Mouse (Mus musculus) urinary bladder, postnatal 36 days (tissue): ENCODE measurements around the gene Nkpd1.
A peak's percentile ranks its signal among the peaks of the same experiment; 100 is the strongest.

Source experiments
- DNase-seq, 2 experiments: peaks; one replicate each; pipeline ENCODE4 v3.0.0; 2022; ENCODE audit warnings: low spot score in 2 of 2, mixed read lengths in 1 of 2

The Nkpd1 gene

DNA sequence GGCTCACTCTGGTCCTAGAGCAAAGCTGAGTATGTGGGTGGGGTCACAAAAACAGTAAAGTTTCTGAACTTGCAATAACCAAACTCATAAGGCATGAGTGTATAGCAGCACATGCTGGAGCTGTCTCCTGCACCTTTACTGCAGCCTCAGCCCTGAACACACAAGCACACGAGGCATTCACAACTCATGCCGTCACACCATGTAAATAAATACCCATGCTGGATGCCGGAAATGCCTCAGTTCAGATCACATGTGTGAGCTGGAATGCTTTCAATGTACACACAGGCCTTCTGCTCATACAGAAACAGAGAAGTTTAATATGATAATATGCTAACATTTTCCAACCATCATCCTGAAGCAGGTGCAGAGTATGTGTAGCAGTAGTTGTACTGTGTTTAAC lies 28.4 kb downstream of the Nkpd1 start:
- no peak for DNase-seq

DNA sequence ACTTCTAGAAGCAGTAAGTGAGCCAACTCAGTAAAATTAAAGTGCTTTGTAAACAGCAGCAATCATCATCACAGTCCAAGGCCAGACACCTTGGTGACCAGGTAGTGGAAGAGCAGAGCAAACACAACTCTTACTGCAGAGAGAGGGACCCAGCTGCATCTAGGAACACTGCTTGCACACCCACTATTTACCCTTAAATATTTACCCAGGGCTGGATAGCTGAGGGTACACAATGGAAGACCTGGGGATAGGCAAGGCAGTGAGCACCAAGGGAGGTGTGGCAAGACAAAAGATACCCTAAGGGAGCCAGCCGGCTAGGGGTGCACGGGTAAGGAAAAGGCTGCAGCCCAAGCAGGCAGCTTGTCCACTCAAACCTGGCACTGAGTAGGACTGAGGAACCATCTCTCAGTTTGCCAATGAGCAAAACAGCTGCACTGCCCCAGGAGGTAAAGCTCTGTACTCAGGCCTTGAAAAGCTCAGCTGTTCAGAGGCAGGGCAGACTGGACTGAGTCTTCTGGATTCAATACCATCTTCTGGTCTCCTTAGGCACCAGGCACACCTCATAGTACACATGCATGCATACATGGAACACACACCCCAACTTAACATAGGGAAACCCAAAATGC lies 29.8 kb downstream of the Nkpd1 start:
- DNase-seq, result no peak

DNA sequence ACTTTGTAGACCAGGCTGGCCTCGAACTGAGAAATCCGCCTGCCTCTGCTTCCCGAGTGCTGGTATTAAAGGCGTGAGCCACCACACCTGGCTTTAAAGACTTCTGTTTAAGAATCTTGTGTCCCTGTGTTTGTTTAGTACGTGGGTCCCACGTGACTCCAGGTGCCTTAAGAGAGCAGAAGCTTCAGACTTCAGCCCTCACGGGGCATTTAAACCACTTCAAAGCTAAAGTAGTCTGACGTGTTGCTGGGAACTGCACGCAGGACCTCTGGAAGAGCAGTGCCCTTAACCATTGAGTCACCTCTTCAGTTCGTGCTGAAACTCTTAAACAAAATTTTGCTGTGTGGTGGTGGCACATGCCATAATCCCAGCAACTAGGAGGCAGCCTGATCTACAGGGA lies 31.8 kb downstream of the Nkpd1 start:
- DNase-seq, result no peak

DNA sequence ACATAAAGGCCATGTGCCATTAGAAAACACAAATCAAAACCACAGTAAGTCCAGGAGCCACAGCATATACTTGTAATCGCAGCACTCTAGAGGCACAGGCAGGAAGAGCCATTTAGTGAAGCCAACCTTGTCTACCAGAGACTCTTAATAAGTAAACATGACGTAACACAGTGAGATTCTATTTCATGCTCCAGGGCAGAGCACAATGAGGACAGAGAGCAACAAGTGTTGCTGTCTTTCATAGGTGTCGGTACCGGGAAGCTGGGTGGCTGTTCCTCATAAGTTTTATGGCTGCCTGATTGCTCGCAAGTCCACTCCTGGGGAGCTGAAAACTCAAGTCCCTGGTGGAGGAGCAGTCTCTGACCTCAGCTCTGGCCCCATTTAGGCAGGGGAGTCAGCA lies 34.0 kb downstream of the Nkpd1 start:
- DNase-seq, result no peak

DNA sequence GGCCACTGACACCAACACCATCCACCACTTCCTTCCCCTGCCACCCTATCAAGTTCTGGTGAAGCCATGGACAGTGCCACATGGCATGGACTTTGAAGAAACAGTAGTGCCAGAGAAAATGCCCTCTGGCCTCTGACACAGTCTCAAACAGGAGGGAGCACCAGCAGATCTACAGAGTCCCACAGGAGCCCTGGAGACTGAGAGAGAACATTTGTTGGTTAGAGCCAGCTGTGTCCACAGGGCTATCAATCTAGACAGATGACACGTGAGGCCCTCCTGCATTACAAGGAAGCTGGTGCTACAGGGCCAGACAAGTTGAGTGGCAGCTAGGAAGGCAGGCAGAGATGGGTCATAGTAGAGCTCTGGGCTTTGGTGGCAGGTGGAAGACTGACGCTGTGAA lies 34.8 kb downstream of the Nkpd1 start:
- DNase-seq, result no peak

DNA sequence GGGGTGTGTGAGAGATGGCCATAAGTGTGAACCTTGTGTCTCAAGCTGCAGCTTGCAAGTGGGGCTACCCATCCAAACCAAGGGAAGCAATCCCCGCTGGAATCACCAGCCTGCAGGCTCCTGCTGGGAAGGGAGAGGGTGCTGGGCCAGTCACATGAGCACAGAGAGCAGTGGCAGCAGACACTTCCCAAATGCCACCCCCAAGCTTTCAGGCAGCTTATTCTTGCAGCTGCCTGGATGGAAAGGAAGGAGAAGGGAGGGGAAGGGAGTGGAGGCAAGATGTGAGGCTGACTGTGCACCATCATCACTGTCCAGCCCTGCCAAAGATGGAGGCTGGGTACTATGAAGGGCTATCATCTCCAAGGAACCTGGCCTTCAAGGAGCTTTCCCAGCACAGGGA lies 36.5 kb downstream of the Nkpd1 start:
- no peak for DNase-seq

DNA sequence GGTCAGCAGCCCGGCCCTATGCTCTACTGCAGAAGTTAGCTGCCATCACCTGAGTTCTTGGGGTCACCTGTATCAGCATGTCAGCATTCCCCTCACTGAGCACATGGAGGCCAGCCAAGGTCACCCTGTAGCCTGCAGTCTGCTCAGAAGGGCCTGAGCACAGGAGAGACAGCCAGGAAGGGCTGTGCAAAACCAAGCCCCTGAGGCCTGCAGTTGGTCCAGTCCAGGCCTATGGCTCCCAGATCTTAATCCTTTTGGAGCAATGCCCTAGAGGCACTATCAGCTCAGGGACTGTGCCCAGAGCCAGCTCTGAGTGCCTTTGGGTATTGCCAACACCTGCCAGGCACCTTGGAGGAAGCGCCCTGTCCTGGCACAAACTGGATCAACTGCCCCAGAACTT lies 39.4 kb downstream of the Nkpd1 start:
- DNase-seq, result no peak

DNA sequence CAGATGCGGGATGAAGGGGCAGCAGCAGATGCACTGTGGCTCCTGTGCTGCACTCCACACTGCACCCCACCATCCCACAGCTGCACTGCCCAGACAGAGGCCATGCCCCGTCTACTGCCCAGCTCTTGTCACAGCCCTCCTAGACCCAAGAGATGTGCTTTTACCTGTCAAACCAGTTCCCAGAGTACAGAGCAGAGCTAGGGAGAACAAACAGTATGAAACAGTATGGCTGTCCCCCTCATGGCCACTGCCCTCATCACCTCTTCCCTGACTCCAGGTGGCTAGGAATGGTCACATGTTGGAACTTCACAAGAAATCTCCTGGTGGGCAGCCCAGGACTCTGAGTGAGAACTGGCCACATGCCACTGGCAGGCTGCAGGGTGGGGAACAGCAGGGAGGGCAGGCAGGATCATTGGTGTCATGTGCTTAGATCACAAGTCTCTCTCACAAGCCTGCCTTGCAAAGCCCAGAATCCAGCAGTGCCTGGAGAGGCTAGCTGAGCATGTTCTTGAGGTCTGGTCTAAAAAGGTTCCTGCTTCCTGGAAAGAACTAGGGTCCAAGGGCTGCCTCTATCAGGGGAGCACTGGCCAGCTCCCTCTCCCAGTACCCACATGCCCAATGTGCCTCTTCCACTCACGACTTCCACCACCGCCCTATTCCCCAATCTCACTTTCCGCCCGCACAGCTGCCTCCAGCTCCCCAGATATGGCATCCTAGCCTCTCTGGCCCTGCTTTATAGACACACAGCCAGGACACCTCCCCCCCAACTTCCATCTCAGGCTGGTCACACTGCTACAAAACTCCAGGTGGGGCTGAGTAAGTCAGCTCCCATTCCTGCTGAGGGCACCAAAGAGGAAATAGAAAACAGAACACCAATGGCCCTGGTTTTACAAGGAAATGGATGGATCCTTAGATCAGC lies 40.6 kb downstream of the Nkpd1 start:
- no peak for DNase-seq

DNA sequence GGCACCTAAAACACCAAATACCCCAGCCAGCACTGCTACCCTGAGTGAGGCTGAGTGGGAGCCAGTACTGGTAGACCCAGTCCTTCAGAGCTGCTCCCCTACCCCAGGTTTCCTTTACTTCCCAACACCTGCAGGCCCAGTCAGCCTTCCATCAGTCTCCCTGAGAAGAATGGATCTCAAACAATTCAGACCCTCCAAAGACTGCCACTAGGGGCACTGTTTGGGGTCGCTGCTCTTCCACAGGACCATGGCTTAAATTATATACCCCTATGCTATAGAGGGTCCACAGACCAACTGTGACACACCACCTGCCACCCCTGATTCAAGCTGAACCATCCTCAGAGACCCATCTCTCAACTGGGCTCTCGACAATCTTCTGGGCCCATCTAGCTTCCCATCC lies 41.3 kb downstream of the Nkpd1 start:
- DNase-seq, result no peak

DNA sequence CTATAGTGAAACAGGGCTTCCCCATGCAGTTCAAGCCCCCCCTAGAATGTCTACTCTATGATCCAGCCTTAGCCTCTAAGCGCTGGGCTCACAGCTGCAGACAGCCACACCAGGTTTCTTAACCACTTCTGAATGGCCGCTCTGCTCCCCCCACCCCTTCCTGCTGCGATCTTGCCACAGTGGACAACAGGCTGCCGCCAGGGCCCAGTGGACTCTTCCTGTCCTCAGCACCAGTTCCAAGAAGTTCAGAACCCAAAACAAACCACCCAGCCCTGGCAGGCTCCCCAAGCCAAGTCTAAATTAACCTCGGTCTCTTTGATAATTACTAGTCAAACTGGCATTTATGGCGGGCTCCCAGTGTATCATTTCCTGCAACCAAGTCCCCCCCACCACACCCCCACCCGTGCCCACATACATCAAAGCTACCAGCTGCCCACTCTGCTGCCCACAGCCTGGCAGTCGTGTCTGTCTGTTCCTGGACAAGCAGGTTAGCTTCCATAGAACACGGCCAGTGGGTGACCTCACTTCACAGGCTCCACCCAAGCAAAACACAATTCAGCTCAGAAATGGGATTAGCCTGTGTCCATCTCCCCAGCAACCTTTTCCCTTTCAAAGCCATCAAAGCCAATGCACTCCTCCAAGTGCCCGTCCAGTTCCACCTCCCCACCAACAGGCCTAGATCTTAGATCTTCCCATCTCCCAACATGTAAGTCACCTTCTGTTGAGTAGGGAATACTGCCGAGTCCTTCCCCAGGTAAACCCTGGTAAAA lies 43.0 kb downstream of the Nkpd1 start:
- DNase-seq, result no peak

DNA sequence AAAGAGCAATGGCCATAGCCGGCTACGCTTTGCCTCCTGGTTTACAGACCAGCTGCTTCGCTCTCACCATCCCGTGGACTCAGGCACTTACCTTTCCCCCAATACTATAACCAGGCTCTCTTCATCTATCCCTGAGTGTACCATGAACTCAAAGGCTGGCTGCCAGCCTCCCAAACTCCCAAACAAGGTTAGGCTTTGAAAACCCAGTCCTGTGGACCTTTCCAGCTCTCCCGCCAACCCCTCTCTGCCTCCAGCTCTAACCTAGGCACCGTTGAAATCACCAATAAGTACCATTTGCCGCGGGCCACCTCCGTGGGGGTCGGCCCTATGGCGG lies 43.8 kb downstream of the Nkpd1 start:
- DNase-seq, result no peak

DNA sequence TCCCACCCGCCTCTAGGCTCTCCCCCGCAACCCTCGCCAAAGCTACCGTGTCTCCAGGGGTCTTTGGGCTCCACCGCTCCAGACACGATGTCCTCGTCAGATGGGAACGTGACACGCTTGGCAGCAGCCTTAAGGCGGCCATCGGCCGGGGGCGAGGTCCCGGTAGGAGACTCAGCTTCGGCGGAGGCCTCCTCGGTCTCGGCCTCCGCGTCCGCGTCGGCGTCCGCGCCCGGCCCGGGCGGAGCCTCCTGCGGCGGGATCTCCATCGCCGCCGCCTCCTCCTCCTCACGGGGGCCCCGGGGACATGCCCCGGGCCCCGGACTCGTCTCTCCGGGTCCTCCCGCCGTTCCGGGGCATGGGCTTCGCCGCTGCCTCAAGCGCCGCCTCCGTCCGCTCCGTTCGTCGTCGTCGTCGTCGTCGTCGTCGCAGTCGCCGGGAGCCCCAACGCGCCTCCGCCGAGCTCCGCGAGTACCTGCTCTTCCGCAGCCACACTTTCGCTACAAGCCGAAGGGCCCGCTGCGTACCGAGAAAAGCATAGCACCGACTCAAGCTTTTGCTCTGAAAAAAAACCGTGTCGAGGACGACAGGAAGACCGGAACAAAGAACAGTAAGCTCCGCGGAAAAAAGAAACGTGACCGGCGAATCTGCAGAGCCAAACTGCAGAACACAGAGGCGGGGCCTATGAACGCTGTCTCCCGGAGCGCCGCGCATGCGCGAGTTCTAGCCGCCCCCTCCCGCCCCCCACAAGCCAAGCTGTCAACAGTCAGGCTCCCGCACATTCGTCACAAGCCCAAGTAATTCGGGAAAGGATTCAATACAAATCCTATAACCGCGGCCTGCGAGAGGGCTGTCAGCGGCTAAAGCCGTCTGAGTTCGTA lies 44.4 kb downstream of the Nkpd1 start:
- DNase-seq, result peak; percentile 81 to 84

DNA sequence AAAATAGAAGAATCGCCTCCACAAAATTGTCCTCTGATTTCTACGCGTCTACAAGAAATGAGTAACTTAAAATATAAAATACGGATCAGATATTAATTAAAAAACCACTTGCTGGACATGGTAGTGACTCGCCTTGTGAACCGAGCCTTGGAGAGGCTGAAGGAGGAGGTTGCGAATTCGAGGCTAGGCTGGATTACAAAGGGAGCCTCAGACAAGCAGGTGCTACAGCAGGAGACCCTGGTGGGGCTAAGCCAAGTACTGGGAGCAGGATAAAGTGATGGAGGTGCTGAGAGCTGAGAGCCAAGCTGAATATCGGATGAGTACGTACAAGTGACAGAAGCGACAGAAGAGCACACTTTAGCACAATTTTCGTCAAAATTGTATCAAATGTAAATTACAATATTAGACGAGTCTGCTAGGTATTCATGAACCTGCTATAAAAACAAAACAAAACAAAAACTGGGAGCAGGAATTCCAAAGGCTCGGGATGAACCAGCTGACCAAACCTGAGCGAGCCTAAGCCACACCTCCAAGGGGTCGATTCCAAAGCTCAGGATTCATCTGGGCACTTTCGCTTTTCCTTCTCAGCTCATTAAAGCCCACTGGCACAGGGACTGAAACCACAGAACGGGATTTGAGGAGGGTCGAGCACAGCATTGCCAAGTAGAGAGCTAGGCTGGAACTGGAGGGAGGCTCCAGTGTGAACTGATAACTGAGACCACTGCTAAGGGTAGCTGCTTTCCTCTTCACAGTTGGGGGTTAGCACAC lies 45.2 kb downstream of the Nkpd1 start, which contains the start of gene Ppp1r37:
TSS of gene Ppp1r37 (minus strand) at position 434 of the 768 bp plus-strand sequence.
- no peak for DNase-seq

DNA sequence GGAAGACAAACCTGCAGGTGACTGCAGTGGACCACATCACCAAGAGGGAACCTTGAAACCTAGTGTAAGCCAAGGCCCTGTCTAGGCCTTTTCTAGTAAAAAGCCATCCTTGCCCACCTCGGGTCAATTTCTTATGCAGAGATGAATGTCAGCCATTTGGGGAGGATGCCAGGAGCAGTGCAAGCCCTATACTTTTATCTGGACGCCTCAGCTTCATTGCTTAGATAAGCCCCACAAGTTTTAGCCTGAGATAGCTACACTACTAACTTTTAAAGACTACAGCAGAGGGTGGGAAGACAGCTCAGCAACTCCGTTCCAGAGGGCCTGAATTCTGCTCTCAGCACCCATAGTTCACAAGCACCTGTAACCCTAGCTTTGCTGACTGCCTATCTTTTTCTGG lies 46.2 kb downstream of the Nkpd1 start:
- DNase-seq, result no peak

DNA sequence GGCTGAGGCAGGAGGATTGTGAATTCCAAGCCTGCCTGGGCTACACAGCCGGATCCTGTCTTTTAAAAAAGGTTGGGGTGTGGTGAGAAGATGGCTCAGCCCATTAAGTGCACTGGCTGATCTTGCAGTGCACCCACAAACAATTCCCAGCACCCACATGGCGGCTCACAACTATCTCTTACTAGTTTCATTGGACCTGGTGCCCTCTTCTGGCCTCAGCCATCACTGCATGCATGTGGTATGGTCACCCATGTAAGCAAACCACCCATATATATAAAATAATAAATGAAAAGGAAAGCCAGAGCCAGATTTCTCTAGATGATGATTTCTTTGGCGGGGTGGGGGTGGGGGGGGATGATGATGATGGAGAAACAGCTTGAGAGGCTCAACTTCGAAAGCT lies 46.8 kb downstream of the Nkpd1 start:
- no peak for DNase-seq

DNA sequence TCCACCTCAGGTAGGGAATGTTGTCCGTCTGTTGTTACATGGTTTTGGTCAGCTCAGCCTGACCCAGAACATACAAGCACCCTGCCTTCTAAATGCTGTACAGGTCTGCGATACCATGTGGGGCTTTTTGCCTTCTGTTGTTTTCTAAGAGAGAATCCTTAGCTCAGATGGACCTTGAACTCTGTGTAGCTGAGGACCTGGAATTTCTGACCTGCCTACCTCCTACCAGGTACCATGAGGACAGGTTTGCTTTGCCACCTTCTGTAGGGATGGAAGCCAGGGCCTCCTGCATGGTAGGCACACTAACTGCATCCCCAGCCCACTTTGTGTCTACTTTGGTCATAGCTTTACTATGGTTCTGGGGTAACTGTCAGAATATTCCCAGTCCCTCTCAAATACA lies 48.2 kb downstream of the Nkpd1 start:
- DNase-seq, result no peak

DNA sequence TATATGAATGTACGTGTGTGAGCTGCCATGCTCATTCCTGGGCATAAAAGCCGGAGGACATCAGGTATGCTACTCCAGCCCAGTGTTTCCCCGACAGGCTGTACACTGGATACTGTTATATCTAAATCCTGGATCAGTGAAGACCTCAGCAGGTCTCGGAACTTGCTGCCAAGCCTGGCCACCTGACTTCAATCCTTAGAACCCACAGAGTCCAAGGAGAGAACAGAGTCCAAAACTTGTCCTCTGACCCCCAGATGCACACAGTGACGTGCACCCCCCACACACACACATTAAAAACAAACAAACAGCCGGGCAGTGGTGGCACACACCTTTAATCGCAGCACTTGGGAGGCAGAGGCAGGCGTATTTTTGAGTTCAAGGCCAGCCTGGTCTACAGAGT lies 49.8 kb downstream of the Nkpd1 start:
- no peak for DNase-seq

DNA sequence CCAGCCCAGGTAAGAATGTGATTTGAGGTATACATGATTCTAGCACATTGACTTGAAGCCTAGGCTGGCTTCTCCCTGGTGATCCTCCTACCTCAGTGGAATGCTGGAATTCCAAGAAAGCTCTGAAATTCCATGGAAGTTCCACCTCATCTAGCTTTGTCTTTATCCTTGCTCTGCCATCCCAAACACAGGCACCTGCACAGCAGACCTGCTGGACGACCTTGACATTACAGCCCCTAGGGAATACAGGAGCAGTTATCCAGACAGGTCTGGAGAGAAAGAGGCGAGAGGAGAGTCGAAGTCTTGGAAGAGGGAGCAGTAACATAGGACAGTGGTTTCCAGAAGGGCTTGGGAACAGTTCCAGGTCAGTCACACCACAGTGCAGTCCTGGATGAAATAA lies 52.0 kb downstream of the Nkpd1 start:
- DNase-seq, result no peak

DNA sequence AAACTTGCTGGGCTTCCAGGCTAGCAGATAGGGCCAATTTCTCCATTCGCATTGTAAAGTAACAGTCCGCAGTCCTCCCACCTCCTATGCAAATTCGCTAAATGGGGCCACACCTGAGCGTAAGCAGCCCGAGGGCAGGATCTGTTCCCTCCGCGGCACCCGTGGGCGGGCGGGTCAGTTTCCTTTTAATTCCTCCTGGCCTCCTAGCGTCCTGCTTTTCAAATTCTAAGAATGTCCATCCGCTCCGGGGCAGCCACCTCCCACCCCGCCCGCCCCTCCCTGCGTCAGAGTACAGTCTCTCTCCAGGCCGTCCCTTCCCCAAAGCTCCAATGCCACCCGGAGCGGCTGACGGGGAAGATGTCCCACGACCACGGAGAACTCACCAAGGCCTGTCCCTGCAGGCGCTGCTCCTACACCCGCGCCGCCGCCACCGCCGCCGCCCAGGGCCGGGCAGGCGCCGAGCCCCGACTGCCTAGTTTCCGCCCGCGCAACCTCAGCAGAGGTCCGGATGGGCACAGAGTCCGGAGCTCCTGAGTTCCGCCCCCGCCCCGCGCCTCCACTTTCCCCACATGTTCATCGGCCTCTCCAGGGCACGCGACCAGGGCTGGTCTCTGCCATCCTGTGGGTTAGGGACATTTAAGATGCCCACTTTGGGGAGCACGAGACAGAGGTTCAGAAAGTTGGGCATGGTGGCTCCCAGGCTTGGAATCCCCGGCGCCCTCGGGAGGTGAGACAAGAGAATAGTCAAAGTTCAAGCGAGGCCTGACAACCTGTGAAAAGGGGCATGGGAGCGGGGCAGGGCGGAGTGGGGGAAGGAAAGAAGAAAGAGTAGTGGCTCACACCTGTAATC lies 55.5 kb downstream of the Nkpd1 start:
- DNase-seq, result peak; percentile 70 to 81

DNA sequence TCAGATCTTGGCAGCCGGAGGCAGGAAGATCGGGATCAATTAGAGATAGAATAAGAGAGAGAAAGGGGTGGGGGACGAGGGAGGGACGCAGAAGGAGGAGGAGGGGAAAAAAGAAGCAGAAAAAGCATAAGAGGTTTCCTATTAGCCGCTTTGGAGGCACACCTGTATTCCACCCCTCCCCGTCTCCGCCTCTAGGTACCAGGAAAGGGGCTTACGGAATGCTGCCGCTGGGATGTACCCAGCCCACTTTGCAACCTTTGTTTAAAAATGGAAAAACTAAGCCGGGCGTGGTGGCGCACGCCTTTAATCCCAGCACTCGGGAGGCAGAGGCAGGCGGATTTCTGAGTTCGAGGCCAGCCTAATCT lies 56.1 kb downstream of the Nkpd1 start:
- no peak for DNase-seq
